In genomic region chr9:14376149-14376548, GRCm38 (mm10) we compare ENCODE assay signal across 31 mouse cellular contexts. TPM values are rescaled to one million over a fixed set of nuclear protein-coding genes. Genes with fewer than 3 reads are reported as not detected.
DNase-seq lines count a peak whose midpoint lies in the region; ATAC-seq and TF ChIP-seq lines count a peak whose summit lies in the region.
"Had no signal": no experiment of that assay in that cellular context is flagged by ENCODE, and none has a peak within 500 bp of the region (broad histone marks: within the 10 kb centered on the region; RNA-seq: fewer than 3 reads in every experiment).

No protein-coding gene starts in this region.

- no peak for TF ChIP-seq CTCF in left cerebral cortex, adult 2 months (IDR thresholded peaks at IDR 0.05)

- no peak for DNase-seq in frontal cortex, postnatal 25 days (ENCODE audit: low spot score in 2 of 2)
- DNase-seq in left cerebral cortex, adult 18-20 months (ENCODE audit: low spot score in 2 of 2), result peak; percentile 25 to 48
- DNase-seq in left cerebral cortex, adult 2 months (ENCODE audit: extremely low spot score in 1 of 2, low spot score in 2 of 2), result no peak
- peak; percentile 10 for DNase-seq in A20 (ENCODE audit: low read depth, low spot score)
- peak; percentile 63 for DNase-seq in brain, adult 2 months (ENCODE audit: low read depth, low spot score)
- DNase-seq in neural tube, embryonic 10.5 days (ENCODE audit: extremely low spot score, low spot score), result no peak
- no peak for DNase-seq in spleen, postnatal 14 days (ENCODE audit: low spot score in 2 of 2)
- DNase-seq: adrenal gland, adult 2 months; adrenal gland, postnatal 36 days; cerebellum, adult 2 months; cerebellum, postnatal 14 days; gastrocnemius, adult 2 months; gastrocnemius, postnatal 36 days; heart, postnatal 10 days; kidney, adult 2 months; kidney, postnatal 36 days; spleen, adult 18-20 months; thymus, postnatal 4 days had no signal

- no peak overlapping the region for H3K27ac ChIP-seq in left cerebral cortex, adult 2 months
- H3K27ac ChIP-seq: forebrain, embryonic 13.5 days; gastrocnemius, adult 2 months; heart, embryonic 13.5 days; hindbrain, embryonic 10.5 days; hindbrain, embryonic 15.5 days; intestine, embryonic 15.5 days; limb, embryonic 10.5 days; limb, embryonic 15.5 days; lung, embryonic 15.5 days; midbrain, embryonic 10.5 days; midbrain, embryonic 15.5 days had no signal

- peak; percentile 32 for ATAC-seq in frontal cortex, adult (ENCODE audit: low TSS enrichment)
- ATAC-seq: activated CD4-positive, CD25-positive, alpha-beta regulatory T cell, adult 4 months; forebrain, embryonic 13.5 days; intestine, embryonic 15.5 days; midbrain, embryonic 15.5 days had no signal

- no peak overlapping the region for H3K4me3 ChIP-seq in left cerebral cortex, adult 2 months
- H3K4me3 ChIP-seq: forebrain, embryonic 13.5 days; gastrocnemius, adult 2 months; heart, embryonic 13.5 days; hindbrain, embryonic 10.5 days; hindbrain, embryonic 15.5 days; intestine, embryonic 15.5 days; limb, embryonic 10.5 days; limb, embryonic 15.5 days; liver, embryonic 15.5 days; lung, embryonic 15.5 days; midbrain, embryonic 10.5 days; midbrain, embryonic 15.5 days had no signal

- intact Hi-C loops in left cerebral cortex, adult 2 months (cut with DNase I), result no loop called here

RNA-seq across cellular contexts. Expression of gene Endod1, which starts 5.2 kb away (rescaled TPM):
- 10 to 100 TPM; 74.3 TPM for total RNA-seq in left cerebral cortex, adult 18-20 months (2021)
- 10 to 100 TPM; 62.1 to 62.5 TPM for total RNA-seq in left cerebral cortex, adult 2 months (2021)

Comparison
In these comparisons a context has a peak if more than half of its experiments do, and no peak if none do; other contexts are left out.
1. DNase-seq: peak in left cerebral cortex, adult 18-20 months (2 of 2), A20 (single experiment) and brain, adult 2 months (single experiment); none in frontal cortex, postnatal 25 days (0 of 2), left cerebral cortex, adult 2 months (0 of 2), neural tube, embryonic 10.5 days (single experiment) and spleen, postnatal 14 days (0 of 2).